Mouse (Mus musculus) layer of hippocampus, adult 2 months (tissue): ENCODE results near the gene Syf2. TPM values are rescaled to one million over a fixed set of nuclear protein-coding genes. Genes with fewer than 3 reads are reported as not detected.

Source experiments
- DNase-seq, 2 experiments: peaks; one replicate each; pipeline ENCODE4 v3.0.0; 2022; ENCODE audit warnings: low spot score in 2 of 2
- H3K27ac ChIP-seq: fragments of 200-600 bp; 2 replicates; pipeline ENCODE4 v1.8.1; 2022
- H3K4me3 ChIP-seq: fragments of 200-600 bp; 2 replicates; pipeline ENCODE4 v1.8.1; 2022; ENCODE audit warnings: mild to moderate bottlenecking
- CTCF ChIP-seq: fragments of 200-600 bp; conservative IDR thresholded peaks from 2 replicates; pipeline ENCODE4 v1.8.1; 2022; ENCODE audit warnings: antibody characterized with exemption, mild to moderate bottlenecking, moderate library complexity
- total RNA-seq, 2 experiments: library from RNA; stranded (reverse); gene quantifications; 2 replicates each; pipeline ENCODE4 v1.2.3; 2021

Syf2 gene
- total RNA-seq, 2 experiments from 2014 or later, result 53.1 to 56.2 TPM

DNA sequence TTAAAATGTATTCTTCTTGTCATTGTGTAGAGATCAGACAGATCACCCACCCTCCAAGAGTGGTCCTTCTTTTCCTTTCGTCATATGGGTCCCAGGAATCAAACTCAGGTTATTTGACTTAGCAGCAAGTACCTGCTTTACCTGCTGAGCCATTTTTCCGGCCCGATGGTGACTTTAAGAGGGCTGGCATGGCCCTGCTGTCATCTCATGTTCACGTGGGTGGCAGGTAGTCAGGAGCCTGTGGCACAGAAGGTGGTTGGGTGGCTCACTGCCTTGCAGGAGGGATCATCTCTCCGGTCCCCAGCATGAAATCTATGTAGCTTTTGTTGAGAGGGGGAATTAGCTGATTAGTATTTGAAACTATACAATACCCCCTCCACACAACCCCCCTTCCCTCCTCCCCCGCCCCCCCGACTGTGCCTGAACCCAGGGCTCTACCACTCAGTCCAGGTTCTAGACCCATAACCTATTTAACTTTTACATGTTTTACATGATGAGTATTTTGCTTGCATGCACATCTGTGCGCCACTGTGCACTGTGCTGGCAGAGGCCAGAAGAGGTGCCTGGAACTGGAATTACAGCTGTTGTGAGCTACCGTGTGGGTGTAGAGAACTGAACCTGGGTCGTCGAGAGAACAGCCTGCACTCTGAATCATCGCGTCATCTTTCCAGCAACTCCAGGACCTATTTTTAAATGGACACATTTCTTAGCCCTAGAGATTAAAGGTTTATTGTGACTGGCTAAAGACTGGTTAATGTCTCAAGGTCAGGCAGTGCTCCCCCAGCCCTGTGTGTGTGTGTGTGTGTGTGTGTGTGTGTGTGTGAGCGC lies 15.3 kb upstream of the Syf2 start:
- H3K27ac ChIP-seq, result peak overlapping the region; percentile 95
- H3K4me3 ChIP-seq, result peak overlapping the region; percentile 88
- no peak for TF ChIP-seq CTCF
- no peak for DNase-seq

DNA sequence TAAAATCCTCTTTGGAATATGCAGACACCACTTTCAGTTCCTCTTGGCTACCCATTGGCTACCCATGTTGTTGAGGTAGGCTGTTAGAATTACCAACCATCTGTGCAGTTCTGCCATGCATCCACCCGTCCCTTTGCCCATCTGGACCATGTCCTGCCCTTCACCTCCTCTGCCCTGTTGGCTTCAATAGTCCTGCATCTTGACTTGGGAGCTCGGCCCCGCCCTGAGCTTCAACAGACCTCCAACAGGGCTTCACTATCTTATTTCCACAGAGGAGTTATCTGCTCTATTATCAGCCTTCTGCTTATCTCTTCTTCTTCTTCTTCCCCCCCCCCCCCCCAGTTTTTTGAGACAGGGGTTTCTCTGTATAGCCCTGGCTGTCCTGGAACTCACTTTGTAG lies 13.5 kb upstream of the Syf2 start:
- Histone ChIP-seq H3K4me3 (no peak overlapping the region), H3K27ac (no peak overlapping the region)
- DNase-seq, result no peak
- no peak for TF ChIP-seq CTCF

DNA sequence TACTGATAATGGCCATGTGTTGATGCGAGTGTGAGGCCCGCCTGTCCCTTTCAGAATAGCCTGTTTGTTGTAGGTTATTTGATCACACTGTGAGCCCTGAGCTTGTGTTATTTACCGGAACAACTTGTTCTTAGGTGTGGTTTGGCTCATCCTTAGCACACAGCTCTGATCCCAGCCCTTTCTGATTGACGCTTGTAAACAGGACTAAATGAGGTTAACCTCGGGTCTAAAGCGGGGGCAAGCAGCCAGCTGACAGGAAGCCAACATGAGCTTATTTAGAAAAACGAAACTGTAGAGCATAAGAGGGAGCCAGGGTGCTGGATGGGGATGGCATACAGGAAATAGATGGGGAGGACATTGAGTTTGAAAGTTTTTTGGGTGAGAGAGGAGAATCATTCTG lies 12.3 kb upstream of the Syf2 start:
- H3K4me3 ChIP-seq, result no peak overlapping the region
- TF ChIP-seq CTCF, result no peak
- no peak for DNase-seq
- 0 out of 2 replicates have a peak overlapping the region, but pooled peaks have one; percentile 18 for H3K27ac ChIP-seq

DNA sequence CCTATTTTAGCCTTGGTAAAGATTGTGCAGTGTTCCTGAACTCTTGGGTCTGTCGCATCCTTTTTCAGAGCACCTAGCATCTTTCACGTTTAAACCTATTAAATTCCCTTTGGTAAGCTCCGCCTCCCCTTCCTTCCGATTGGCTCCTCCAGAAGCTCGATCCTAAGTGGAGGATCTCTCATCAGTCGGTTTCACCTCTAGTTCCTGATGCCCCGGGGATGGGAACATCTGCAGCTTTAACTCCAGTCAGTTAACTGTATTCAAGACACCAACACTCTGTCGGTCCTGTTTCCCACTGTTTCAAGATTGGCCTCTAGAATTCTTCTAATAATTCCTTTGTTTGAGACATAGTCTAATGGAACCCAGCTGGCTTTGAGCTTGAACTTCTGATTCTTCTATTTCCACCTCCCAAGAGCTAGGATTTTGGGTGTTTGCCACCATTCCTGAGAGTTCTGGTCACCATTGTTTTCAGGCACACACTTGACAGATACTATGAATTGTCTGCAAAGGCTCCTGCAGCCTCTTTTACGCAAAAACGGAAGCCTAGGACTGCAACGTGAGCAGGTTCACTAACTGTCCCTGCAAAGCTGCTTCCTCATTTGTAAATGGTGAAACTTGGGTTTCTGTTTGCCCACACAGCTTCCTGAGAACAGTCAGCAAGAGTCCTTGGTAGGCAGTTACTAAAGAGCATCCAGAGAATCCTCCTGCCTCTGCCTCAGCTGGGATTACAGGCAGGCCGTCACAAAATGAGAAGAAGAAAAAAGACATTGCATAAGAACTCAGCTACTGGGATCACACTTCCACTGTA lies 10.8 kb upstream of the Syf2 start:
- DNase-seq, result no peak
- TF ChIP-seq CTCF, result no peak
- Histone ChIP-seq H3K27ac (no peak overlapping the region), H3K4me3 (no peak overlapping the region)

DNA sequence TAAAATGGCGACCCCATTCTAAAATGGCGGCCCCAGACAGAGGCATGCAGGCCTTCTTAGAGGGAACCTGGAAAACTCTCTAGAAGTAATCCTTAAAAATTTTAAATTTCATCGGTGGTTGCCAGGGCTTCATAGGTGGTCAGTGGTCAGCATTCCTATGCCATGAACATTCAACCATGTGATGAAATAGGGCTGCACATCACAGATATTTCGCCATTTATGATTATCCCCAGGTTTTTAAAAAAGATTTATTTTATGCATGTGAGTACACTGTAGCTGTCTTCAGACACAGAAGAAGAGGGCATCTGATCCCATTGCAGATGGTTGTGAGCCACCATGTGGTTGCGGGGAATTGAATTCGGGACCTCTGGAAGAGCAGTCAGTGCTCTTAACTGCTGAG lies 10.1 kb upstream of the Syf2 start:
- no peak for DNase-seq
- no peak overlapping the region for H3K27ac ChIP-seq
- no peak for TF ChIP-seq CTCF
- H3K4me3 ChIP-seq, result no peak overlapping the region

DNA sequence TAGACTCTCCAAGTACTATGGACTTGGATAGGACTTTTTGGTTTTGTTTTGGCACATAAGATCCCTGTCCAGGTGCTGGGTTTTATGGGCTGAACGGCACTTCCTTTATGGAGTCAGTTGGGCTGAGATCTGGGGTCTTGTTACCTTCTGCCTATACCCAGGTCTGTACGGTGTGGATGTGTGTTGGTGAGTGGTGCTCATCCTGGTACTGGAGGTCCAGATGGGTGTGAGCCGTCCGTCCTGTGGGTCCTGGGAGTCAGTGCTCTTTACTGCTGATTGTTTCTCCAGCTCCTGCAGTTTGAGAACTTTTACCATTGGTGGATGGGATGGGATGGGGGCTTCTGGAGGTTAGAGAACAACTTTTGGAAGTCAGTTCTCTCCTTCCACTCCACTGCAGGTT lies 9.0 kb upstream of the Syf2 start:
- Histone ChIP-seq H3K4me3 (no peak overlapping the region), H3K27ac (no peak overlapping the region)
- no peak for DNase-seq
- no peak for TF ChIP-seq CTCF

DNA sequence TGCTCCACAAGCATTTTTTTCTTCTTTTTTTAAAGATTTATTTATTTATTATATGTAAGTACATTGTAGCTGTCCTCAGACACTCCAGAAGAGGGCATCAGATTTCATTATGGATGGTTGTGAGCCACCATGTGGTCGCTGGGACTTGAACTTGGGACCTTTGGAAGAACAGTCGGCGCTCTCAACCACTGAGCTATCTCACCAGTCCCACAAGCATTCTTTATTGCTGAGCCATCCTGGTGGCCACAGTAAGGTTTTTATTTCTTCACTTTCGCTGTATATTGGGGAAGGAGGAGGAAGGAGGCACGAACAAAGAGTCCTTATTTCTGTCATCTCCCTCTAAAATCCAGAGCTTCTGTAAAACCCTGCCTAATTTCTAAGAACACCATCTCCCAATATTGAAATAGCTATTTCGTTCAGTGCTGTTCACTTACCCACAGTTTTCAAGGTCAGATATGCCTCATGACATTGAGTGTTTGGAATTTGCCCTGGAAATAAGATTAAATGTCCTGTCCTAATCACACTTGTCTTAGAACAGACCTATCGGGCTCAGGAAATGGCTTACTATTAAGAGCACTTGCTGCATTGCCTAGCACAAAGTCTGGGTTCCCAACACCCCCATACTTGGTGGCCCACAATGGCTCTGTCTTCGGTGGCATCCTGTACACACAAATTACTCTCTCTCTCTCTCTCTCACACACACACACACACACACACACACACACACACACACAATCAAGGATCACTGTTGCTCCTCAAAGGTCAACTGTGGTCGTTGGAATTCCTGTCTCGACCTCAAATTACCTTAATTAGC lies 8.4 kb upstream of the Syf2 start:
- peak; percentile 44 for TF ChIP-seq CTCF
- H3K27ac ChIP-seq, result peak overlapping the region; percentile 99
- peak overlapping the region; percentile 70 for H3K4me3 ChIP-seq
- no peak for DNase-seq

DNA sequence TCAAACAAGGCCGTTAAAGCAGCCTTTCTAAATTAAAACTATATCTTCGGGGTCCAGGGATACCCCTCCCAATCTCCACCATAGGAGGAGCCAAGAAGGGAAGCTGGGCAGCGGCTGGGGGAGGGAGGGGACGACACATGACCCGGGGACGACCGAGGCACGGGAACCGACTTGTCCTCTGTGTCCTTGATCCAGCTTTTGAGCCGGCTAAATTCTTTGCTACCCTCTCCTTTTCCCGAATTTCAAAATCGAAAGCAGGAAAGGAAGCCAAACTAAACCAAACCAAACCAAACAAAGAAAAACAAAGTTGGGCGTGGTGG lies 7.8 kb upstream of the Syf2 start:
- DNase-seq, result peak; percentile 63 to 71
- TF ChIP-seq CTCF, result no peak
- Histone ChIP-seq H3K27ac (peak overlapping the region; percentile 99), H3K4me3 (peak overlapping the region; percentile 70)

DNA sequence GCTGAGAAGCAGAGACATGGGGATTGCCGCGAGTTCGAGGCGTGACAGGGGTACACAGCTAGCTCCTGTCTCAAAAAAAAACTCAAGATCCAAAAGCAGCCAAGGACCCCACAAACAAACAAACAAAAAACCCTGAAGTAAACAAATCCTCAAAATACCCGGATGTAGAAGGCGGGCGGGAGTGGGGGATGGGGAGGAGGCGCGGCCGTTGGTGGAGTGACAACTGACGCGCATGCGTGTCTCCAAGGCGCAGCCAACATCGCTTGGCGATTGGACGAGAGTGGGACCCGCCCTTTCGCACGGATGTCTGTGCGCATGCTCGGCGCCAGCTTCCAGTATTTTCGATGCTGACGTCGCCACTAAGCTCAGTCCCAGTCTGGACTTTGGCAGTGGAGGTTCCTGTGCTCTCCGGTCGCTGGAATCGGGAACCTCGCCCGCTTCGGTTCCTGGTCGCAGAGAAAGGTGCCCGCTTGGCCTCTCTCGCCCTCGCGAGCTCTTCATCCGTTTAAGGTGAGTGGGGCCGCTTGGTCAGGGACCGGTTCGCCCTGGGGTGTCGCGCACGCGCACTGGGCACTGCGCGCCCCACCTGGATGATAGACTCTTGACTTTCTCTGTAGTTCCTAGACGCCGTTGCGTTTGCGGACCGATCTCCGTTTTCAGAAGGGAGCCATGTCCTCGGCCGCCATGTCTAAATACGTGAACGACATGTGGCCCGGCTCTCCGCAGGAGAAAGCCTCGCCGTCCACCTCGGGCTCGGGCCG lies 7.3 kb upstream of the Syf2 start, which contains the start of gene Rsrp1:
Gene Rsrp1, plus strand, starts transcription at position 335 of the 761 bp plus-strand sequence.
- DNase-seq, result peak; percentile 95 to 98
- TF ChIP-seq CTCF, result no peak
- peak within 1 kb of the TSS; percentile 99 for H3K27ac ChIP-seq
- peak within 1 kb of the TSS; percentile 70 for H3K4me3 ChIP-seq

DNA sequence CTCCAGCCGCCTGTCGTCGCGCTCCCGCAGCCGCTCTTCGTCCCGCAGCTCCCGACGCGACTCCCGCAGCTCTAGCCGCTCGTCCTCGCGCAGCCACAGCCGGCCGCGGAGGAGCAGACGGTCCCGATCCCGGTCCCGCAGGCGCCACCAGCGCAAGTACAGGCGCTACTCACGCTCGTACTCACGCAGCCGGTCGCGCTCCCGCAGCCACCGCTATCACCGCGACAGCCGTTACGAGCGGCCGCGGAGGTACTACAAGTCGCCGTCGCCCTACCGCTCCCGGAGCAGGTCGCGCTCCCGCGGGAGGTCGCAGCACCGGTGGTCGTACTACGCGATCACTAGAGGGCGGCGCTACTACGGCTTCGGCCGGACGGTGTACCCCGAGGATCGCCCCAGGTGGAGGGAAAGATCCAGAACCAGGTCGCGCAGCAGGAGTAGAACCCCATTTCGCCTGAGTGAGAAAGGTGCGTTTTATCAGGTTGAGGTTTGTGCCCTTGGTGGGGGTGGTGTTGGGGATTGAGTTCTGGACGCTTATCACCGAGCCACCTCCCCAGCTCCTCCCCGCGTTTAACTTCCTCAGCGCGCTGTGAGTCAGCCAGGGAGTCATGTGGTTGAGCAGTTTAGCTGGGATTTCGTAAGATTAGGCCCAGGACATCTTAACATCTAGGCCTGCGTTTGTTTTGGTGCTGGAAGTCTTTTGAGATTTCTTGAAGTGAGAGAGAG lies 6.5 kb upstream of the Syf2 start:
- Histone ChIP-seq H3K27ac (peak overlapping the region; percentile 99), H3K4me3 (peak overlapping the region; percentile 70)
- no peak for DNase-seq
- TF ChIP-seq CTCF, result peak; percentile 11; the same call in 1 of the 2 replicates

DNA sequence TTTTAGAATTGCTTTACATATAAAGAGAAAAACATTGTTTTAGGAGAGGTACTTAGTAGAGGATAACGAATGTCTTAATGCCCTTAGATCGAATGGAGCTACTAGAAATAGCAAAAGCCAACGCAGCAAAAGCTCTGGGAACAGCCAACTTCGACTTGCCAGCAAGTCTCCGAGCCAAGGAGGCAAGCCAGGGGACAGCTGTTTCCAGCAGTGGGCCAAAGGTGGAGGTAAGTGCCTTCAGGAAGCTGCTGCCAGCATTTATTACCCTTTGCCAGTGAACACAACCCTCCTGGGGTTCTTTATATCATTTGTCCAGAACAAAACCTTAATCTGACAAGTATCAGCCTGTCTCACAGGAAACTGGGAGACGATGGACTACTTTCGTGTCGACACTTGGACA lies 5.5 kb upstream of the Syf2 start:
- DNase-seq, result no peak
- no peak for TF ChIP-seq CTCF
- Histone ChIP-seq H3K4me3 (peak overlapping the region; percentile 70), H3K27ac (peak overlapping the region; percentile 99; the same call in 1 of the 2 replicates)
